Mouse (Mus musculus): ENCODE results near the gene Gm12166.

The Gm12166 gene

DNA sequence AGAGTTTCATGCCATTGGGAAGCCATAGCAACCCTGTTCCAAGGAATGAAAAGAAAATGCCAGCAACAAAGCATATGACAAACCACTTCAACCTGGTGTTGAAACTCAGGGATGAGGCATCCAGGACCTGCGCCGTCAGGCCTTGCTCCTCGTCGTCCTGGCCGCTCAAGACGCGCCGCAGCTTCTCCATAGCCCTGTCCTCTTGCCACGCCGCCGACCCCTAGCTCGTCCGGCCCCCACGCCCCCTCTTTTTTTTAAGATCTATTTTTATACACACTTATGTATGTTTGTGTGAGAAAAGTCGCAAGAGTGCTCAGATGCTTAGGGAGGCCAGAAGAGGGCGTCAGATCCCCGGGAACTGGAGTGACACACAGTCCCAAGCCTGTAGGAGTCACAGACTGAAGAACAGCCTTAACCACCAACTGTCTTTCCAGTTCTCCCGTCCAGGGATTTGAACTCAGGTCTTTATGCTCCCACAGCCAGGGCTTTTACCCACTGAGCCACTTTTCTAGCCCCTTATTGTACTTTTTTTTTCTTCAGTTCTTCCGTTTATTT, at the start of gene Gm12166:
Gene Gm12166 (minus strand): TSS at position 217 of the 555 bp plus-strand sequence.
- DNase-seq: peak; percentile 50

- DNase-seq: peak; percentile 40
Measured at GRCm38 (mm10) chr11:46097062-46097461, 44.9 kb upstream of the Gm12166 start.

GRCm38 (mm10) chr11:46096265-46096649, 44.1 kb upstream of the Gm12166 start:
- DNase-seq: no peak

DNA sequence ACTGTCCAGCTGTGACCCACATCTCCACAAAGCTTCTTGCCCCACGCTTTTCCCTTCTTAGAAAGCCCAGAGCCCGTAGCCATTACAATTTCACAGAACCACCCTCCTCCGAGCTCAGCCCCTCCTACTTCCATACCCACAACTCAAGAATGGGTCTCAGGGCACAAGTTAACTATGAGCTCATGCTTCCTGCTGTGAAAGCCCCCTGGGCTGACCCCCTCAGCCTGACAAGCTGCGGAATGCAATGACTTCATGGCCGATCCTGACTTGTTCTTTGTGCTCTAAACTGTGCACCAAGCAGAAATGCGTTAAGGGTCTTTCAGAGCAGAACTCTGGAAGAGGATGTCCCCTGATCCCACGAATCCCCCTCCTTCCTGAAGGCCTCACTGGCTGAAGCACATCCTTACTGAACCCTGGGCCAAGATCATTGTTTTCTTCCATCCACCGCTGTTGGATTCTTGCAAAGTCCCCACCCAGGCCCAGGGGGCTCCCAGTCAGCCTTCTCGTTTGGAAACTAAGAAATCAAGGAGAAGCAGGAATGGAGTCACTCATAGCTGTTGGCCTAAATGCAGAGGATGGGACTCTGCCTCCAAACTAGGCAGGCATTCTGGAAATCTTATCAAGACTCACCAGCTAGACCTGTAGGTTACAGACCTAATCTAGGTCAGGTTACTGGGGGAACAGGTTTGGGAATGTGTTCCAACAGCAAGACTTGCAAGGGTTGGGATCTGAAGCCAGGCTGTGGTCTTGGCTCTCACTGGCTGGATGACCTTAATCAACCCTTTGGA, 43.5 kb upstream of the Gm12166 start:
- no peak for DNase-seq

- DNase-seq: no peak
Measured at GRCm38 (mm10) chr11:46092121-46092520, 40.0 kb upstream of the Gm12166 start.

GRCm38 (mm10) chr11:46090951-46091667, 39.0 kb upstream of the Gm12166 start:
- no peak for DNase-seq

DNA sequence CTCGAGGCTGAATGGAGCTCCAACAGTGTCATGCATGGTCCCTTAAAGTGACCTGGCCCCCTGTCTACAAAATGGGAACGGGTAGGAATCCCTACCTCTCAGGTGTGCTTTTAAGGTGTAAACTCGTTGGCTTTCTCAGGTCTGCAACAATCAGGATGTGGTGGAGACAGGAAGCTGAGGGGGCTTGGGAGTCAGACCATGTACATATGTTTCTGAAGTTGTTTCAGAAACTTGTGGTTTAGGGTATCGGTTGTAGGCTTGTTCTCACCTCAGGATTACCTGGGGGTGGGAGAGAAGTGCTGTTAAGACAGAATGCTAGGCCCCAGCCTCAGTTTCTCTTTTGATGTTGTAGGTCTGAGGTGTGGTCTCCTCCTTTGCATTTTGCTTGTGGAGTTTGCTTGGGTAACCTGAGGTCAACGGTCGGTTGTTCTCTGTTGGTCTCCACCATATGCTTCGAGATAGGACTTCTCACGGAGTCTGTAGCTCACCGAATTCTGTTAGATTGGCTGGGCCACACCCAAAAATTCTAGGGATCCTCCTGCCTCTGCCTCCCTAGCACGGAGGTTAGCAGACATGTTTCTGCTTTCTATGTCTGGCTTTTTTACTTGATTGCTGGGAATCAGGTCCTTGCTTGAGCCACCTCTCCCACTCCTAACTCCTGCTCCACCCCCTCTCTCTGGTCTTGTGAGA, 38.1 kb upstream of the Gm12166 start:
- no peak for DNase-seq

DNA sequence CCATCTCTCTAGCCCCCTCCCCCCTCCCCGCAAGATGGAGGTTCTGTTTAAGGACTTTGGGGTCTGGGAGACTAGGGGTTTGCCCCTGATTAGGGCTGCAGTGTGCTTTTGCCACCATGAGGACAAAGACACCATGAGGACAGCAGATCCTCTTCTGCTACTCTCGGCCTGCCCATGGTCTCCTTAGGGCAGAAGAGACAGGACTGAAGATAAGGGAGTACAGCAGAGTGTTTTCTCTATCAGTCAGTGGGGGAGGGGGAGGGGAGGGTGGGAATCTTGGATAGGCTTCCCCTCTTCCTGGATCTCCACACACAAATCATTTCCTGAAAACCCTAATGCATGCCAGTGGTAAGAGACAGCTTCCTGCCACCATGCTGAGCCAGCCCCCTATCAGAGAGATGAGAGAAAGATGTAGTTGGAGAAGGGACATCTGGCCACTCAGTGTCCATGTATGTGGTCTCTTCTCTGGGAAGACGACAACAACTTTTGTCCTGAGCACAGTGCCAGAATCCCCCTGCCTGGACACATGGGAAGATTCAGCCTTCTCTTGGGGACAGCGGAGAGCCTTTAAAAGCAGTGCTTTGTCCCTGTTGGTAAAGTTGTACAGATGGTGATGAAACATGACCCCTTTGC, 37.1 kb upstream of the Gm12166 start:
- DNase-seq: no peak

- no peak for DNase-seq
Measured at GRCm38 (mm10) chr11:46086446-46086845, 34.3 kb upstream of the Gm12166 start.

GRCm38 (mm10) chr11:46085398-46086163, 33.5 kb upstream of the Gm12166 start:
- DNase-seq: no peak

- DNase-seq: no peak
Measured at GRCm38 (mm10) chr11:46084568-46084967, 32.4 kb upstream of the Gm12166 start.

GRCm38 (mm10) chr11:46083835-46084444, 31.8 kb upstream of the Gm12166 start:
- no peak for DNase-seq

- DNase-seq: no peak
Measured at GRCm38 (mm10) chr11:46083405-46083804, 31.3 kb upstream of the Gm12166 start.

GRCm38 (mm10) chr11:46081075-46081474, 29.0 kb upstream of the Gm12166 start:
- DNase-seq: no peak

GRCm38 (mm10) chr11:46077732-46078375, 25.7 kb upstream of the Gm12166 start:
- no peak for DNase-seq

- DNase-seq: no peak
Measured at GRCm38 (mm10) chr11:46077304-46077703, 25.2 kb upstream of the Gm12166 start.

- DNase-seq: no peak
Measured at GRCm38 (mm10) chr11:46076442-46077158, 24.5 kb upstream of the Gm12166 start.

DNA sequence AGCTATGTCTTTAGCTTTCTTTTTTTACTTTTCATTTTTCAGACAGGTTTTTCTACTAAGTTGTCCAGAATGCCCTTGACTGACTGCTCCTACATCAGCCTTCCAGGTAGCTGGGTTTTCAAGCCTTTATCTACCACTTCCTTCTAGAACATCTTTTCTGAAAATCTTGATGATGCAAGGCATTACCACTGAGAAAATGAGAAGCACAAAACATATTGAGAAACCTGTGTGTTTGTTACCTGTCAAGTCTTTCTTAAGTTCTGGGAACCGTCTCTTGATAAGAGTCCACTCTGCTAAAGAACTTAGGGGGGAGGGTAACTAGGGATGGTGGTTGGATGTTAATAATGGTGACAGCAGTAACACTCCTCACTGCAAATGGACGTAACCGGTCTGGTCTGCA, 23.4 kb upstream of the Gm12166 start:
- no peak for DNase-seq

GRCm38 (mm10) chr11:46073850-46074688, 21.9 kb upstream of the Gm12166 start:
- DNase-seq: no peak

Measured in cerebellum, adult 11 months (tissue).